In genomic region chr2:118245914-118246313, GRCm38 (mm10) we compare ENCODE assay signal across 8 mouse cellular contexts. TPM values are rescaled to one million over a fixed set of nuclear protein-coding genes. Genes with fewer than 3 reads are reported as not detected.
A peak's percentile ranks its signal among the peaks of the same experiment; 100 is the strongest.
DNase-seq lines count a peak whose midpoint lies in the region; TF ChIP-seq lines count a peak whose summit lies in the region.

No protein-coding gene starts in this region.

- TF ChIP-seq POLR2A in MEL (IDR thresholded peaks at IDR 0.05; ENCODE audit: control insufficient read depth in 1 of 2, insufficient read depth in 1 of 2, low read depth in 1 of 2, low read length in 2 of 2, poor library complexity in 1 of 2), result no peak

- peak; percentile 74 for DNase-seq in MEL (ENCODE audit: low read depth, low spot score)
- DNase-seq in c-Kit-positive CD71-negative TER-119-negative erythroid progenitor cells, embryonic 14.5 days (ENCODE audit: low read depth), result peak; percentile 63
- peak; percentile 74 for DNase-seq in forebrain, embryonic 10.5 days (ENCODE audit: extremely low spot score, low spot score)
- DNase-seq in heart, postnatal 4 days, result peak; percentile 85
- peak; percentile 41 to 76 for DNase-seq in layer of hippocampus, adult 2 months (ENCODE audit: low spot score in 2 of 2)
- DNase-seq in lung, postnatal 14 days, result peak; percentile 87
- peak; percentile 84 for DNase-seq in retina, postnatal 1 day
- peak; percentile 85 for DNase-seq in thymus, postnatal 4 days

- no peak overlapping the region for H3K27ac ChIP-seq in MEL (ENCODE audit: control insufficient read depth, low read depth, low read length)
- H3K27ac ChIP-seq in forebrain, embryonic 10.5 days, result no peak overlapping the region
- no peak overlapping the region for H3K27ac ChIP-seq in layer of hippocampus, adult 2 months

- H3K9ac ChIP-seq in MEL (ENCODE audit: control insufficient read depth, low read depth, low read length, poor library complexity, severe bottlenecking), result no peak overlapping the region

- no peaks in the 10 kb centered on the region for H3K79me2 ChIP-seq in MEL (ENCODE audit: control insufficient read depth, insufficient read depth, low read length, poor library complexity)

- no peak overlapping the region for H3K4me3 ChIP-seq in MEL (ENCODE audit: control insufficient read depth in 1 of 2, insufficient read depth in 1 of 2, low read depth in 2 of 2, low read length in 2 of 2)
- H3K4me3 ChIP-seq in forebrain, embryonic 10.5 days, result no peak overlapping the region
- no peak overlapping the region for H3K4me3 ChIP-seq in layer of hippocampus, adult 2 months

- no peaks in the 10 kb centered on the region for H3K9me3 ChIP-seq in MEL (replicated peaks; ENCODE audit: insufficient read depth, low read length)
- no peaks in the 10 kb centered on the region for H3K9me3 ChIP-seq in forebrain, embryonic 10.5 days

- TF ChIP-seq RAD21 in MEL (IDR thresholded peaks at IDR 0.05; ENCODE audit: low read depth, low read length), result peak; percentile 41

- H3K36me3 ChIP-seq in MEL (ENCODE audit: control insufficient read depth in 1 of 2, insufficient read depth in 2 of 2, low read length in 2 of 2), result no peaks in the 10 kb centered on the region
- no peaks in the 10 kb centered on the region for H3K36me3 ChIP-seq in forebrain, embryonic 10.5 days (replicated peaks)

- no peak for TF ChIP-seq EP300 in MEL (IDR thresholded peaks at IDR 0.05; ENCODE audit: low read depth in 1 of 2, low read length in 2 of 2)

- no peaks in the 10 kb centered on the region for H3K4me1 ChIP-seq in MEL (ENCODE audit: control insufficient read depth in 1 of 2, insufficient read depth in 2 of 2, low read length in 2 of 2)
- H3K4me1 ChIP-seq in forebrain, embryonic 10.5 days, result no peaks in the 10 kb centered on the region

- 12% methylated on average over 10 of the region's 10 CpGs for WGBS in forebrain, embryonic 10.5 days

- peak; percentile 66 to 81 (median 74) for TF ChIP-seq CTCF in MEL (IDR thresholded peaks at IDR 0.05 in 2 of 3, conservative IDR thresholded peaks at IDR 0.05 in 1 of 3; ENCODE audit: control insufficient read depth in 1 of 3, insufficient read depth in 1 of 3, low read depth in 2 of 3, low read length in 3 of 3, poor library complexity in 1 of 3, severe bottlenecking in 1 of 3)
- peak; percentile 96 for TF ChIP-seq CTCF in layer of hippocampus, adult 2 months (conservative IDR thresholded peaks at IDR 0.05)

- no peaks in the 10 kb centered on the region for H3K27me3 ChIP-seq in MEL (ENCODE audit: control insufficient read depth in 1 of 2, insufficient read depth in 2 of 2, low read length in 2 of 2)
- no peaks in the 10 kb centered on the region for H3K27me3 ChIP-seq in forebrain, embryonic 10.5 days (ENCODE audit: poor library complexity, severe bottlenecking)

TF ChIP-seq in MEL, 35 proteins besides CTCF, POLR2A, EP300 and RAD21:
- TF ChIP-seq ZMIZ1 (IDR thresholded peaks at IDR 0.05; ENCODE audit: low read depth, low read length) (no peak), ETS1 (IDR thresholded peaks at IDR 0.05; ENCODE audit: low read depth, low read length) (no peak), TAL1 (IDR thresholded peaks at IDR 0.05; ENCODE audit: low read length) (no peak), NELFE (IDR thresholded peaks at IDR 0.05; ENCODE audit: low read depth, low read length) (no peak), USF2 (IDR thresholded peaks at IDR 0.05; ENCODE audit: borderline replicate concordance in 1 of 2, insufficient read depth in 1 of 2, low read depth in 1 of 2, low read length in 2 of 2) (no peak), MAZ (IDR thresholded peaks at IDR 0.05; ENCODE audit: low read depth, low read length) (no peak), USF1 (IDR thresholded peaks at IDR 0.05; ENCODE audit: low read depth, low read length) (no peak), SMC3 (IDR thresholded peaks at IDR 0.05; ENCODE audit: low read depth, low read length) (peak; percentile 64)
TF ChIP-seq in MEL: peak in this region for 1.

RNA-seq across cellular contexts. Expression of gene Fsip1, which starts 10.9 kb away (rescaled TPM):
- total RNA-seq in MEL (2012; rRNA removed), result not detected in 2 replicates
- not detected for polyA plus RNA-seq in MEL (2012; ENCODE audit: insufficient read depth in 1 of 2, insufficient read length in 2 of 2, low read depth in 1 of 2, low replicate concordance in 2 of 2, missing spikeins in 1 of 2)
- 2.4 and 2.5 TPM in 2 replicates for polyA plus RNA-seq in forebrain, embryonic 10.5 days (2016; fragmentation: Nextera tagmentation; extraction: Ambion mirVana)
- total RNA-seq in heart, postnatal 4 days (2021), result under 1 TPM in 1 of 2 experiments, not detected in 1; 0.23 TPM
- 1 to 10 TPM in 1 of 2 experiments, under 1 TPM in 1; 0.98 to 1.0 TPM for total RNA-seq in layer of hippocampus, adult 2 months (2021)
